Mouse (Mus musculus): ENCODE data around the gene Ezr. TPM values are rescaled to one million over a fixed set of nuclear protein-coding genes. Genes with fewer than 3 reads are reported as not detected.

The Ezr gene
- polyA plus RNA-seq, 1 experiment from 2014 or later: 65.7 TPM

- 59% methylated on average over 6 of the region's 6 CpGs for WGBS
- ATAC-seq (ENCODE audit: low FRiP score, low read depth): no peak
- H3K27ac ChIP-seq (replicated peaks): no peak overlapping the region
- H3K9me3 ChIP-seq: no peaks in the 10 kb centered on the region
- no peaks in the 10 kb centered on the region for H3K36me3 ChIP-seq
- no peak overlapping the region for H3K9ac ChIP-seq
- H3K4me3 ChIP-seq: no peak overlapping the region
- H3K4me1 ChIP-seq (replicated peaks): peaks cover 22% of the 10 kb centered on the region
- no peak overlapping the region for H3K4me2 ChIP-seq
- H3K27me3 ChIP-seq: peaks cover 7% of the 10 kb centered on the region; the same call in 1 of the 2 replicates
These were observed 6.5 kb downstream of the Ezr start for GRCm38 (mm10) chr17:6776123-6776522.

- Histone ChIP-seq H3K27me3 (peaks cover 4% of the 10 kb centered on the region; the same call in 1 of the 2 replicates), H3K36me3 (no peaks in the 10 kb centered on the region), H3K9me3 (no peaks in the 10 kb centered on the region), H3K27ac (replicated peaks) (no peak overlapping the region), H3K4me2 (no peak overlapping the region), H3K4me3 (no peak overlapping the region), H3K4me1 (replicated peaks) (peaks cover 22% of the 10 kb centered on the region), H3K9ac (no peak overlapping the region)
- ATAC-seq (ENCODE audit: low FRiP score, low read depth): no peak
- 82% methylated on average over 4 of the region's 4 CpGs for WGBS
These were observed 6.9 kb downstream of the Ezr start for GRCm38 (mm10) chr17:6775671-6776070.

GRCm38 (mm10) chr17:6775221-6775620 lies 7.4 kb downstream of the Ezr start:
- Histone ChIP-seq H3K4me1 (replicated peaks) (peaks cover 22% of the 10 kb centered on the region), H3K9ac (no peak overlapping the region), H3K9me3 (no peaks in the 10 kb centered on the region), H3K36me3 (no peaks in the 10 kb centered on the region), H3K4me3 (no peak overlapping the region), H3K27me3 (0 out of 2 replicates have a peak, but pooled peaks cover 3% of the 10 kb centered on the region), H3K4me2 (no peak overlapping the region), H3K27ac (replicated peaks) (no peak overlapping the region)
- ATAC-seq (ENCODE audit: low FRiP score, low read depth): no peak
- 51% methylated on average over 9 of the region's 9 CpGs for WGBS

GRCm38 (mm10) chr17:6773249-6773966 lies 9.2 kb downstream of the Ezr start:
- H3K36me3 ChIP-seq: no peaks in the 10 kb centered on the region
- 0 out of 2 replicates have a peak, but pooled peaks cover 3% of the 10 kb centered on the region for H3K27me3 ChIP-seq
- no peak overlapping the region for H3K4me3 ChIP-seq
- no peak for ATAC-seq (ENCODE audit: low FRiP score, low read depth)
- 89% methylated on average over 14 of the region's 14 CpGs for WGBS
- no peak overlapping the region for H3K9ac ChIP-seq
- peaks cover 11% of the 10 kb centered on the region for H3K4me1 ChIP-seq (replicated peaks)
- no peaks in the 10 kb centered on the region for H3K9me3 ChIP-seq
- no peak overlapping the region for H3K27ac ChIP-seq (replicated peaks)
- no peak overlapping the region for H3K4me2 ChIP-seq

GRCm38 (mm10) chr17:6772490-6772773 lies 10.2 kb downstream of the Ezr start:
- ATAC-seq (ENCODE audit: low FRiP score, low read depth): no peak
- Histone ChIP-seq H3K4me3 (no peak overlapping the region), H3K4me1 (replicated peaks) (0 out of 2 replicates have a peak, but pooled peaks cover 4% of the 10 kb centered on the region), H3K27ac (replicated peaks) (no peak overlapping the region), H3K9ac (no peak overlapping the region), H3K4me2 (no peak overlapping the region), H3K9me3 (no peaks in the 10 kb centered on the region), H3K36me3 (no peaks in the 10 kb centered on the region), H3K27me3 (no peaks in the 10 kb centered on the region)
- 79% methylated on average over 5 of the region's 5 CpGs for whole genome bisulfite sequencing

- 84% methylated on average over 16 of the region's 16 CpGs for WGBS
- ATAC-seq (ENCODE audit: low FRiP score, low read depth): no peak
- Histone ChIP-seq H3K9ac (no peak overlapping the region), H3K27ac (replicated peaks) (no peak overlapping the region), H3K36me3 (no peaks in the 10 kb centered on the region), H3K4me1 (replicated peaks) (0 out of 2 replicates have a peak, but pooled peaks cover 4% of the 10 kb centered on the region), H3K4me2 (no peak overlapping the region), H3K9me3 (no peaks in the 10 kb centered on the region), H3K4me3 (no peak overlapping the region), H3K27me3 (no peaks in the 10 kb centered on the region)
These were observed 10.7 kb downstream of the Ezr start for GRCm38 (mm10) chr17:6771661-6772489.

GRCm38 (mm10) chr17:6769602-6770001 lies 13.0 kb downstream of the Ezr start:
- Histone ChIP-seq H3K4me3 (no peak overlapping the region), H3K4me2 (no peak overlapping the region), H3K9me3 (no peaks in the 10 kb centered on the region), H3K4me1 (replicated peaks) (0 out of 2 replicates have a peak, but pooled peaks cover 4% of the 10 kb centered on the region), H3K36me3 (no peaks in the 10 kb centered on the region), H3K9ac (no peak overlapping the region), H3K27ac (replicated peaks) (no peak overlapping the region), H3K27me3 (no peaks in the 10 kb centered on the region)
- 57% methylated on average over 4 of the region's 4 CpGs for WGBS
- no peak for ATAC-seq (ENCODE audit: low FRiP score, low read depth)

GRCm38 (mm10) chr17:6768301-6768788 lies 14.2 kb downstream of the Ezr start:
- Histone ChIP-seq H3K4me1 (replicated peaks) (0 out of 2 replicates have a peak, but pooled peaks cover 4% of the 10 kb centered on the region), H3K9me3 (no peaks in the 10 kb centered on the region), H3K4me2 (no peak overlapping the region), H3K4me3 (no peak overlapping the region), H3K36me3 (no peaks in the 10 kb centered on the region), H3K27me3 (no peaks in the 10 kb centered on the region), H3K27ac (replicated peaks) (no peak overlapping the region), H3K9ac (no peak overlapping the region)
- 87% methylated on average over 5 of the region's 5 CpGs for WGBS
- ATAC-seq (ENCODE audit: low FRiP score, low read depth): no peak

GRCm38 (mm10) chr17:6767771-6768170 lies 14.8 kb downstream of the Ezr start:
- Histone ChIP-seq H3K4me3 (no peak overlapping the region), H3K4me2 (no peak overlapping the region), H3K9ac (no peak overlapping the region), H3K27me3 (no peaks in the 10 kb centered on the region), H3K27ac (replicated peaks) (no peak overlapping the region), H3K36me3 (no peaks in the 10 kb centered on the region), H3K4me1 (replicated peaks) (0 out of 2 replicates have a peak, but pooled peaks cover 4% of the 10 kb centered on the region), H3K9me3 (no peaks in the 10 kb centered on the region)
- WGBS: 65% methylated on average over 5 of the region's 5 CpGs
- no peak for ATAC-seq (ENCODE audit: low FRiP score, low read depth)

- 69% methylated on average over 4 of the region's 4 CpGs for WGBS
- ATAC-seq (ENCODE audit: low FRiP score, low read depth): no peak
- Histone ChIP-seq H3K27me3 (no peaks in the 10 kb centered on the region), H3K4me3 (no peak overlapping the region), H3K9ac (no peak overlapping the region), H3K36me3 (no peaks in the 10 kb centered on the region), H3K9me3 (no peaks in the 10 kb centered on the region), H3K4me2 (no peak overlapping the region), H3K27ac (replicated peaks) (no peak overlapping the region), H3K4me1 (replicated peaks) (0 out of 2 replicates have a peak, but pooled peaks cover 4% of the 10 kb centered on the region)
These were observed 15.8 kb downstream of the Ezr start for GRCm38 (mm10) chr17:6766823-6767222.

- H3K4me1 ChIP-seq (replicated peaks): 0 out of 2 replicates have a peak, but pooled peaks cover 4% of the 10 kb centered on the region
- H3K9ac ChIP-seq: no peak overlapping the region
- no peaks in the 10 kb centered on the region for H3K9me3 ChIP-seq
- H3K27ac ChIP-seq (replicated peaks): no peak overlapping the region
- no peaks in the 10 kb centered on the region for H3K27me3 ChIP-seq
- H3K4me2 ChIP-seq: no peak overlapping the region
- H3K4me3 ChIP-seq: no peak overlapping the region
- WGBS: 26% methylated on average over 2 of the region's 2 CpGs
- no peaks in the 10 kb centered on the region for H3K36me3 ChIP-seq
- no peak for ATAC-seq (ENCODE audit: low FRiP score, low read depth)
These were observed 16.7 kb downstream of the Ezr start for GRCm38 (mm10) chr17:6765886-6766285.

GRCm38 (mm10) chr17:6764730-6765129 lies 17.9 kb downstream of the Ezr start:
- 70% methylated on average over 4 of the region's 4 CpGs for WGBS
- no peaks in the 10 kb centered on the region for H3K9me3 ChIP-seq
- ATAC-seq (ENCODE audit: low FRiP score, low read depth): no peak

More at GRCm38 (mm10) chr17:6764730-6765129, 17.9 kb downstream of the Ezr start:
- no peaks in the 10 kb centered on the region for H3K27me3 ChIP-seq
- H3K4me2 ChIP-seq: no peak overlapping the region
- no peaks in the 10 kb centered on the region for H3K36me3 ChIP-seq
- no peak overlapping the region for H3K27ac ChIP-seq (replicated peaks)
- H3K4me3 ChIP-seq: no peak overlapping the region
- H3K9ac ChIP-seq: no peak overlapping the region
- peaks cover 5% of the 10 kb centered on the region; the same call in 1 of the 2 replicates for H3K4me1 ChIP-seq (replicated peaks)

All from hindbrain, embryonic 15.5 days (tissue).